14 mouse cellular contexts compared by ENCODE assay signal in genomic region chr1:92086277-92086813, GRCm38 (mm10).
DNase-seq lines count a peak whose midpoint lies in the region; ATAC-seq and TF ChIP-seq lines count a peak whose summit lies in the region.
"Had no signal": no experiment of that assay in that cellular context is flagged by ENCODE, and none has a peak within 500 bp of the region (broad histone marks: within the 10 kb centered on the region; RNA-seq: fewer than 3 reads in every experiment).

No protein-coding gene starts in this region.

- H3K4me3 ChIP-seq in gastrocnemius, adult 2 months = no peak overlapping the region
- H3K4me3 ChIP-seq in lung, postnatal 0 days (ENCODE audit: low read depth, low read length) = no peak overlapping the region
- no peak overlapping the region for H3K4me3 ChIP-seq in macrophage (ENCODE audit: inconsistent target)
- H3K4me3 ChIP-seq: left cerebral cortex, adult 2 months had no signal

- 68% methylated on average over 1 of the region's 1 CpGs for WGBS in lung, postnatal 0 days
- WGBS in macrophage (ENCODE audit: missing documents) = 92% methylated on average over 1 of the region's 1 CpGs

- TF ChIP-seq POLR2A in brain, embryonic 14.5 days (IDR thresholded peaks at IDR 0.05; ENCODE audit: borderline replicate concordance, extremely low read depth, insufficient read depth, insufficient read length, poor library complexity, severe bottlenecking) = no peak

- H3K36me3 ChIP-seq in lung, postnatal 0 days (ENCODE audit: insufficient read depth, low read length) = no peaks in the 10 kb centered on the region
- H3K36me3 ChIP-seq in macrophage (ENCODE audit: inconsistent target) = no peaks in the 10 kb centered on the region

- ATAC-seq in lung, postnatal 0 days = peak; percentile 32; the same call in 1 of the 2 replicates

- no peak overlapping the region for H3K4me2 ChIP-seq in lung, postnatal 0 days (replicated peaks; ENCODE audit: low read depth, low read length)

- peak; percentile 12 for DNase-seq in gastrocnemius, adult 2 months
- no peak for DNase-seq in gastrocnemius, adult 8-10 months (ENCODE audit: low spot score in 2 of 2)
- DNase-seq in lung, postnatal 0 days (ENCODE audit: low spot score) = peak; percentile 28
- no peak for DNase-seq in lung, postnatal 25 days (ENCODE audit: low spot score)
- peak; percentile 39 for DNase-seq in brain, embryonic 14.5 days (ENCODE audit: low read depth)
- DNase-seq in layer of hippocampus, postnatal 36 days = no peak
- DNase-seq in right cerebral cortex, postnatal 36 days (ENCODE audit: low spot score in 2 of 2) = no peak
- DNase-seq: adrenal gland, postnatal 25 days; cerebellum, adult 18-20 months; heart, postnatal 14 days; kidney, adult 8-10 months; thymus, postnatal 14 days had no signal

- H3K79me2 ChIP-seq in macrophage (ENCODE audit: inconsistent target) = peaks cover 46% of the 10 kb centered on the region; the same call in 1 of the 2 replicates

- peak overlapping the region; percentile 69 for H3K27ac ChIP-seq in gastrocnemius, adult 2 months
- H3K27ac ChIP-seq in lung, postnatal 0 days (ENCODE audit: low read length) = no peak overlapping the region
- H3K27ac ChIP-seq in macrophage = peak overlapping the region; percentile 5; the same call in 1 of the 2 replicates
- H3K27ac ChIP-seq: left cerebral cortex, adult 2 months had no signal

- intact Hi-C loops in gastrocnemius, adult 2 months (cut with DNase I) = loop anchor here (5.0 kb wide), 1 partner anchor 34 kb away; no protein-coding TSS in a partner anchor

- H3K9me3 ChIP-seq in lung, postnatal 0 days (ENCODE audit: low read length) = no peaks in the 10 kb centered on the region

- H3K9ac ChIP-seq in lung, postnatal 0 days (replicated peaks; ENCODE audit: low read depth) = no peak overlapping the region

- no peaks in the 10 kb centered on the region for H3K27me3 ChIP-seq in lung, postnatal 0 days (replicated peaks; ENCODE audit: insufficient read depth, low read length)

- TF ChIP-seq CTCF in gastrocnemius, adult 2 months (IDR thresholded peaks at IDR 0.05) = no peak
- no peak for TF ChIP-seq CTCF in lung, postnatal 0 days (IDR thresholded peaks at IDR 0.05)
- TF ChIP-seq CTCF in brain, embryonic 14.5 days (IDR thresholded peaks at IDR 0.05; ENCODE audit: borderline replicate concordance, extremely low read depth, insufficient read depth, insufficient read length) = no peak

- no peaks in the 10 kb centered on the region; the same call in 1 of the 2 replicates for H3K4me1 ChIP-seq in lung, postnatal 0 days (ENCODE audit: insufficient read depth, low read depth, low read length)

- no peak for TF ChIP-seq EP300 in lung, postnatal 0 days (IDR thresholded peaks at IDR 0.05)

Comparison
In these comparisons a context has a peak if more than half of its experiments do, and no peak if none do; other contexts are left out.
1. DNase-seq: peak in gastrocnemius, adult 2 months (single experiment), lung, postnatal 0 days (single experiment) and brain, embryonic 14.5 days (single experiment); none in gastrocnemius, adult 8-10 months (0 of 2), lung, postnatal 25 days (single experiment), layer of hippocampus, postnatal 36 days (0 of 2) and right cerebral cortex, postnatal 36 days (0 of 2).